Mouse (Mus musculus) CH12.LX (cell line): Measurements from ENCODE around the gene Ppp2r5d.

ENCODE experiments used
- CHD2 ChIP-seq: IDR thresholded peaks from 2 replicates; pipeline ENCODE4 v1.6.1; 2011; ENCODE audit warnings: low read length, improper control_type of control experiment
- CTCF ChIP-seq, 2 experiments: IDR thresholded peaks in 1 of 2; conservative IDR thresholded peaks in 1 of 2; 2 replicates each; pipeline ENCODE4 v1.5.1; 2011 to 2012; ENCODE audit warnings: low read depth in 2 of 2, low read length in 2 of 2, improper control_type of control experiment in 1 of 2, inconsistent platforms in 1 of 2, mild to moderate bottlenecking in 1 of 2, moderate library complexity in 1 of 2
- EP300 ChIP-seq: IDR thresholded peaks from 2 replicates; pipeline ENCODE4 v1.6.1; 2011; ENCODE audit warnings: low read length, improper control_type of control experiment
- GABPA ChIP-seq: IDR thresholded peaks from 2 replicates; pipeline ENCODE4 v1.6.1; 2012; ENCODE audit warnings: low read depth, low read length, improper control_type of control experiment, inconsistent platforms; ENCODE audit not compliant: insufficient replicate concordance
- KAT2A ChIP-seq: IDR thresholded peaks from 2 replicates; pipeline ENCODE4 v1.6.1; 2012; ENCODE audit warnings: low read length, improper control_type of control experiment, inconsistent platforms; ENCODE audit not compliant: insufficient replicate concordance
- MXI1 ChIP-seq: IDR thresholded peaks from 2 replicates; pipeline ENCODE4 v1.6.1; 2011; ENCODE audit warnings: mild to moderate bottlenecking, low read depth, low read length, improper control_type of control experiment
- POLR2A ChIP-seq: IDR thresholded peaks from 2 replicates; pipeline ENCODE4 v1.6.1; 2011; ENCODE audit warnings: low read depth, mild to moderate bottlenecking, improper control_type of control experiment, low read length
- SIN3A ChIP-seq: IDR thresholded peaks from 2 replicates; pipeline ENCODE4 v1.6.1; 2012; ENCODE audit warnings: low read length, improper control_type of control experiment, inconsistent platforms
- SMC3 ChIP-seq: IDR thresholded peaks from 2 replicates; pipeline ENCODE4 v1.6.1; 2011; ENCODE audit warnings: low read depth, low read length, improper control_type of control experiment
- TBP ChIP-seq: conservative IDR thresholded peaks from 2 replicates; pipeline ENCODE4 v1.6.1; 2011; ENCODE audit warnings: low read depth, low read length, improper control_type of control experiment
- UBTF ChIP-seq: IDR thresholded peaks from 2 replicates; pipeline ENCODE4 v1.6.1; 2012; ENCODE audit warnings: low read depth, mild to moderate bottlenecking, inconsistent platforms, low read length, improper control_type of control experiment, moderate library complexity
- USF2 ChIP-seq: conservative IDR thresholded peaks from 2 replicates; pipeline ENCODE4 v1.6.1; 2011; ENCODE audit warnings: low read depth, low read length, improper control_type of control experiment
- ZMIZ1 ChIP-seq: IDR thresholded peaks from 2 replicates; pipeline ENCODE4 v1.6.1; 2012; ENCODE audit warnings: low read depth, mild to moderate bottlenecking, inconsistent platforms, low read length, improper control_type of control experiment
- ZNF384 ChIP-seq: IDR thresholded peaks from 2 replicates; pipeline ENCODE4 v1.6.1; 2012; ENCODE audit warnings: low read depth, low read length, improper control_type of control experiment, inconsistent platforms

- TF ChIP-seq CTCF (conservative IDR thresholded peaks at IDR 0.05 in 1 of 2, IDR thresholded peaks at IDR 0.05 in 1 of 2; ENCODE audit: low read depth in 2 of 2, low read length in 2 of 2) (no peak), POLR2A (no peak), ZNF384 (no peak), KAT2A (no peak), CHD2 (no peak), ZMIZ1 (no peak), USF2 (no peak), TBP (no peak), GABPA (no peak), SMC3 (no peak), SIN3A (no peak), UBTF (no peak), MXI1 (no peak), EP300 (no peak)
These were observed 42.2 kb downstream of the Ppp2r5d start for GRCm38 (mm10) chr17:46662730-46663129.
